Mouse (Mus musculus) heart, postnatal 36 days (tissue): ENCODE measurements at regions not wholly inside any gene's neighbourhood (a gene's known extent, or its start where the extent isn't known, plus 50 kb on each side); places are given as distances from the start of the nearest gene placed in this dataset.
A peak's percentile ranks its signal among the peaks of the same experiment; 100 is the strongest.

ENCODE experiments used
- DNase-seq, 2 experiments: peaks; one replicate each; pipeline ENCODE4 v3.0.0; 2021 to 2022
- intact Hi-C: fragments of 180-260 bp; cut with DNase I; formaldehyde crosslinking; loops from one replicate; pipeline ENCODE4 v1.15.1; 2025

DNA sequence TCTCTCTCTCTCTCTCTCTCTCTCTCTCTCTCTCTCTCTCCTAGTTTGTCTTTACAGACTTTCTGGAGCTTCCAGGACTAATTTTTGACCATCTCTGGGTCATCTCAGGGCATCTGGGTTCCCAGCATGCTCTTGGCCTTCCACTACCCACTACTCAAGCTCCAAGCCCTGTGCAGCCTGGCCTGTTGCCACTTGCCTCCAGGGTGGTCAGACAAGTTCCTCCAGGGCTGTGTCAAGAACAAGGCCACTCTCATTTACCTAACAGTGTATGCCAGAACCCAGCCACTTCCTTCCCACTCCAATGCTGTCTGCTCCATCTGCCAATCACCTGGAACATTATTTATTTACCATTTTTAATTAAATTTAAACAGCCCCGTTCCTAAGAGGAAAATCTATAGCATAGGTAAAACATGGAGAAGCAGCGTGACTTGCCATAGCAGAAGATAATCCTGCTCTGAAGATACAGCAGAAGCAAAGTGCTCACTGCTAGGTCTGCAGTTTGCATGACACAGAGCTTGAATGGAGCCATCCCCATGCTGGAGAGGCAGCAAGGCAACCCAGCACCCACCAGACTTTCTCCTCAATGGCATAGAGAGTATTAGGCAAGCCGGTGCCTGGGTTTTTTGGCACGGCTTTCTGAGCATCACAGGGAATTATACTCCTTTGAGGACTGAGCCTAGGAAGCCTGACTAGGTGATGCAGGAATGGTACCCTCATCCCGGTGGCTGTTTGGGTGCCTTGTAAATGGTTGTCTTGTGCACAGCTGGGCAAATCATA, 54.0 kb downstream of the Foxi1 start:
- no peak for DNase-seq
- intact Hi-C loops, result no loop called here

DNA sequence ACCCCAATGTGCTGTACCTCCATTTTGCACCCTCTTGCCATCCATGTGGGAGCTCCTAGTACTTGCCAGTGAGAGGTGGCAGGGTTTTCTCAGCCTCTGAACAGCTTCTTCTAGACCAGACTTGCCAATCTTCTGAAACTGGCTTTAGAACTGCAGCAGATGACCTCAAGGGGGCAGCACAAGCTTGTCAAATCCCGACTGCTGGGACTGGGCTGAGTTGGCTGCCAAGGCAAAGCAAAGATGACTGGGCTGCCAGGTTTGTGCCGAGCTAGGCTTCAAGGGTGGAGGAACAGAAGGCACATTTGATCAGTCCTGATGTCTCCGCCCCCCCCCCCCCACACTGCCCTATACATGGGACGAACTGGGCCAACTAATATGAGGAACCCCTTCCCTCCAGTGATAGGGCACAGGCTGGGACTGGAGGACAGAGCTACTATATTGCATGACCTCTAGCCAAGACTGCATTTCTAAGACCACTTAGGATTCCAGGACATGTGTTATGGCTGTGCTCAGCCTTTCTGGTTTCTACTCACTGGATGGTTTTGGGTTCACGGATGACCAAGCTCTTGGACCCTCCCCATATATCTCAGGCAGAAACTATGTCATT, 51.1 kb upstream of the 4930469K13Rik start:
- intact Hi-C loops, result loop anchor here (1.0 to 10.0 kb wide), 2 partner anchors 64 to 665 kb away; no protein-coding TSS in a partner anchor
- peak; percentile 79 to 81 for DNase-seq
